Mouse (Mus musculus): ENCODE results near the gene Hdac1.

Gene Hdac1

GRCm38 (mm10) chr4:129542592-129543141 is at the start of gene Hdac1:
Gene Hdac1, minus strand, starts transcription at chr4:129542713.
- in situ Hi-C loops (cut with MboI): loop anchor here (10.0 kb wide), 1 partner anchor 62 kb away; the partner anchor contains the start of genes Eif3i and Tmem234

DNA sequence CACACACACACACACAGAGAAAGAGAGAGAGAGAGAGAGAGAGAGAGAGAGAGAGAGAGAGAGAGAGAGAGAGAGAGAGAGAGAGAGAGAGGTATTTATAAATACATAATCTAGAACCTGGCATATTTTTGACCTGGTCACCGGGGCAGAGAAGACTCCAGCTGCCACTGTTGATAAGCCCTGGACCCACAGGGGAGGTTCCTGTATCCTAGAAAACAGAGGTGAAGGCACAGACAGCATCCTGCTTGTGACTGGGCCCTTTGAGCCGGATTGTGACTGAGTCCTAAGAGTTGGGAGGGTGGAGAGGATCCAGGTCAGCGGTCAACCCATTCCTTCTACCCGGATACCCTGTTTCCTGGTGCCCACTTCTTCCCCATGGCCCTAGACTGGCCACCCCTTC is 46.4 kb upstream of the Hdac1 start:
- in situ Hi-C loops (cut with MboI): no loop called here

DNA sequence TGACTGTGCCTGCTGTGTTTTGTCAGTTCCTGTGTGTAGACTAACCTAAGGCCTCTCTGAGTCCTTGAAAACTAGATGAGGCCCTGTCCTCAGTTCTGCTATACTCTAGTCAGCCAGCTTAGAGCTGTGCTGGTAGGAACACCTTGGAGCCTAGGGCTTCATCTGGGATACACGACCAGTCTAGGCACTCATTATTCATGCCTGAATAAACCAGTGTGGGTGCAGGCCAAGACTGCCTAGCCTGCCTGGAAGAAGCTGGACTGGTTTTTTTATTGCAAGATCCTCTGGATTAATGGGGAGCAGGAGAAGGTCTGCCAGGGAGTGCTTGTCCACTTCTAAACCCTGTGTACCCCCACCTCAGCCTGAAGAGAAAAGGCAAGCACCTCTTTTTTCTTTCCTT is 44.4 kb upstream of the Hdac1 start:
- in situ Hi-C loops (cut with MboI): no loop called here

GRCm38 (mm10) chr4:129585773-129586172 is 43.3 kb upstream of the Hdac1 start:
- in situ Hi-C loops (cut with MboI): no loop called here

GRCm38 (mm10) chr4:129584884-129585608 is 42.5 kb upstream of the Hdac1 start:
- in situ Hi-C loops (cut with MboI): no loop called here

GRCm38 (mm10) chr4:129584370-129584769 is 41.9 kb upstream of the Hdac1 start:
- in situ Hi-C loops (cut with MboI): no loop called here

GRCm38 (mm10) chr4:129582251-129582650 is 39.7 kb upstream of the Hdac1 start:
- in situ Hi-C loops (cut with MboI): no loop called here

- in situ Hi-C loops (cut with MboI): no loop called here
Measured at GRCm38 (mm10) chr4:129580347-129580746, 37.8 kb upstream of the Hdac1 start.

DNA sequence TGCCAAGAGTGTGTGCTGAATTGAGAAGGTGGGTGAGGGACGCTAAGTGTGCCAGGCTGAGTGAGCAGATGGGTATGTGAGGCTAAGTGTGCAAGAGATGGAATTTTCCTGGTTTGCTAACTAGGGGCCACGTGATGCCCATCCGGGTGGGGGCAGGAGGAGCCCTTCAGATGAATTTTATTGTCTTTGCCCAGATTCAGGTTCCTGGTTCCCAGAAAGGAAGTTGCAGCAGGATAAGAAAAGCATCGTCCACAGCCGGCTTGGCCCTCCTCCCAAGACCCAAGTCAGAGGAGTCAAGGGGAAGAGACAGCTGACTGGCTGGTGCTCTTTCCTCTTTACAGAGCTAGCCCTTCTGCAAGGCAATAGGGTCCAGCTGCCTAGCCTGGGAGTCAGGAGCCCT is 36.0 kb upstream of the Hdac1 start, which contains the start of gene Fam167b:
TSS of gene Fam167b (minus strand) at position 84 of the 400 bp plus-strand sequence.
- in situ Hi-C loops (cut with MboI): no loop called here

GRCm38 (mm10) chr4:129577688-129578087 is 35.2 kb upstream of the Hdac1 start:
- in situ Hi-C loops (cut with MboI): no loop called here

- in situ Hi-C loops (cut with MboI): no loop called here
Measured at GRCm38 (mm10) chr4:129576863-129577491, 34.5 kb upstream of the Hdac1 start.

DNA sequence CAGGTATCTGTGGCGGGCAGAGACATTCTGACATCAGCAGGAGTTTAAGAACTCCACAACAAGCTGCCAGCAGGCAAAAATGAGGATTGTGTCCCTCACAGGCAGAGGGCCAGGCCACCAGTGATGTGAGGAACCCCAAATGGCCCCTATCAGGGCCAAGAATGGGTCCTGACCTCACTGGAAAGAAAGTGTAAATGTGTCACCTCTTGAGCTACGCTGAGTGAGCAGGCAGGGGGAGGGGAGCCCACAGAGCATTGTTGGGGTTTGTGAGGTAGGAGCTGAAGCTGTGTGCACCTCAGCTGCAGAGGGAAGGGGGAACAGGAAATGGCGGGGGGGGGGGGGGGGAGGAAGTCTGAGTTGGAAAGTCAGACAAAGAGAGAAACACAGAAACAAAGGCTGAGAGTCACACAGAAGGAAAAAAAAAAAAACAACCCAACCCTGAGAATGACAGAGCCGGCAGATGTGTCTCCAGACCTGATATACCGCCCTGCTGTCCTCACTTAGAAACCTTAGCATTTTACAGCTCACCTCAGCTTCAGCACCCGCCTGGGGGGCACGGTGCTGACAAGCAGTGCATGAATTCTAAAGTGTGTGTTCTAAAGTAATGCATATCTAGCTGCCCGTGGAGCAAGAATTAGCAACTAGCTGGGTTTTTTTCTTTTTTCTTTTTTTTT is 32.8 kb upstream of the Hdac1 start:
- in situ Hi-C loops (cut with MboI): no loop called here

DNA sequence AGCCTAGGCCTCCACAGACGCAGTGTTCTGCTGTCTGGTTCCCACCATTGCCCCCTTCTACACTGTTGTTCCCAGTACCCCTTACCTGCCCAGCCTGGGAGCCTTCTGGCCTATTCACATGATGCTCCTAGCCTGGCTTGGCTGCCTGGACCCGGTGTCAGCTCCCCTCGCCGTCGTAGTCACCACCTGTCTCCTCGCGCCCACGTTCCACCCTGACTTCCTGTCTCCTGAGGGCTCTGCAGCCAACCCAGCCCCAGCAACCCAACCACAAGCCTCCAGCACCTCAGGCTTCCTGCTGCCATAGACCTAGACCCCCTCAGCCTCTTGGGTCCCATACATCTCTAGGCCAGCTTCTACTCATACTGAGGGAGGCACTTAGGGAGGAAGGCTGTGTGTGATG is 30.9 kb upstream of the Hdac1 start, which contains the start of gene Lck:
TSS of gene Lck (minus strand) at position 212 of the 400 bp plus-strand sequence.
- in situ Hi-C loops (cut with MboI): no loop called here

DNA sequence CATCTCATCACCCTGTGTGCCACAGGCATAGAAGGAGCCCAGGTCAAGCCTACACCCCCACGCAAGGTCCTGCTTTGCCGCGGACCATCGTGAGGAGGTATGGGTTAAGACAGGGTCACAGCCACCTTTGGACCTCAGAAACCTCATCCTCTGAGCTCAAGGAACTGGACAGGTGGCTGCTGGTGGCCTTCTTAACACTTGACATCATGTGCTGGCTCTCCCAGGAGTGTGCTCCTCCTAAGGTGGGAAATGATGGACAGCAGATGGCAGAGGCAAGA is 30.5 kb upstream of the Hdac1 start:
- in situ Hi-C loops (cut with MboI): no loop called here

- in situ Hi-C loops (cut with MboI): no loop called here
Measured at GRCm38 (mm10) chr4:129572236-129573092, 30.0 kb upstream of the Hdac1 start.

DNA sequence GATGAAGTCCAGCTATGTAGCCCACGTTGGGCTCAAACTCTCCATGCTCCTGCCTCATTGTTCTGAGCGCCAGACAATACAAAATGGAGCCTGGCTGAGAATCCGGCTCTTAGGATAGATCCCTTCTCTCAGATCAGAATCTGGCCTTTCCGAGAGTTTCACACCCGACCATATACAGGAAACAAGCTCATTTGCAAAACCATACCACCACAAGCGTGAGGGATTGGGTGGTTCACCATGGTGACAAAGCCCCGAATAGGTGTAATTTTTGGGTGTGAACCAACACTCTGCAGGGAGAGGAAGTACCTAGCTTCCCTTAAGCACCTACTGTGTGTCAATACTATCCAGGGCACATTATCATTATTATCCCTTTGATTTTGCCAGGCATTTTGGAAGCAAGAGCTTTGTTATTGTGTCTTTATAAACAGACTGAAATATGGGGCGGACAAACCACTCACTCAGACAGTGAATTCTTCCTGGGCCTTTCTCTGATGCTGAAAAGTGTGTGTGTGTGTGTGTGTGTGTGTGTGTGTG is 29.1 kb upstream of the Hdac1 start:
- in situ Hi-C loops (cut with MboI): no loop called here

GRCm38 (mm10) chr4:129570028-129570427 is 27.5 kb upstream of the Hdac1 start:
- in situ Hi-C loops (cut with MboI): no loop called here

GRCm38 (mm10) chr4:129568366-129568765 is 25.9 kb upstream of the Hdac1 start:
- in situ Hi-C loops (cut with MboI): no loop called here

DNA sequence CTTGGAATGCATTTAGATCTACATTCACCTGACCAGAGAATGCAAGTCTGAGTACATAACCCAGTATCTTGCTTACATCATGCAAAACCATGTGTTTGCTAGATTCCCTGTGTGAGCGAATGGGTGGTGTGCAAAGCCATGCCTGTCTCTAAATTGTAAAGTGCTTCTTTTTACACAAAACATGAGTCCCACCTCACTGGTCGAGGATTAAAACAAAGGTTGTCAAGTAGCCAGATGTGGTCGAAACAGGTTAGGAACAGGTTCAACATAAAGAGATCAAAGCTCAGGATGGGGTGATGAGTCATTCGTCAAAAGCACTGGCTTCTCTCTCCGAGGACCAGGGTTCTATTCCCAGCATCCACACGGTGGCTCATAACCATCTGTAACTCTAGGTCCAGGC is 22.6 kb upstream of the Hdac1 start:
- in situ Hi-C loops (cut with MboI): no loop called here

DNA sequence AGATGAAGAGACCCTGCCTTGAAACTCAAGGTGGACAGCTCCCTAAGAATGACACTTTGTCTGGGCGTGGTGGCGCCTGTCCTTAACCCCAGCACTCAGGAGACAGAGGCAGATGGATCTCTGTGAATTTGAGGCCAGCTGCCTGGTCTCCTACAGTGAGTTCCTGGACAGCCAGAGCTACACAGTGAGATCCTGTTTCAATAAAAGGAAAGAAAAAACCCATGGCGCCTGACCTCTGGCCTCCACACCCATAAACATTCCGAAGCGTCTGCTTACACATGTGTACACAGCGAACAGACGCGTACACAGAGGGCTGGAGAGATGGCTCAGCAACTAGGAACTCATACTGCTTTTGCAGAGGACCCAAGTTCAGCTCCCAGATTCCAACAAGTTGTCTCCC is 21.2 kb upstream of the Hdac1 start:
- in situ Hi-C loops (cut with MboI): no loop called here

- in situ Hi-C loops (cut with MboI): no loop called here
Measured at GRCm38 (mm10) chr4:129561184-129561583, 18.7 kb upstream of the Hdac1 start.

Measured in mature B cell (primary cell).